16 mouse cellular contexts compared by ENCODE assay signal in genomic region chr4:103349219-103349618, GRCm38 (mm10). TPM values are rescaled to one million over a fixed set of nuclear protein-coding genes. Genes with fewer than 3 reads are reported as not detected.
A peak's percentile ranks its signal among the peaks of the same experiment; 100 is the strongest.
DNase-seq lines count a peak whose midpoint lies in the region; ATAC-seq and TF ChIP-seq lines count a peak whose summit lies in the region.
"Had no signal": no experiment of that assay in that cellular context is flagged by ENCODE, and none has a peak within 500 bp of the region (broad histone marks: within the 10 kb centered on the region; RNA-seq: fewer than 3 reads in every experiment).

No protein-coding gene starts in this region.

- peak; percentile 35 for DNase-seq in adrenal gland, postnatal 10 days
- no peak for DNase-seq in adrenal gland, adult 18-20 months (ENCODE audit: low spot score in 2 of 2)
- no peak for DNase-seq in kidney, adult 2 months
- DNase-seq in kidney, adult 8-10 months, result no peak
- DNase-seq in thymus, postnatal 0 days (ENCODE audit: low spot score), result peak; percentile 18
- DNase-seq in thymus, adult 2 months, result no peak
- no peak for DNase-seq in cerebellum, postnatal 4 days (ENCODE audit: low spot score in 2 of 2)
- no peak for DNase-seq in forebrain, embryonic 11.5 days (ENCODE audit: low spot score)
- DNase-seq: heart, postnatal 14 days; right cerebral cortex, adult 18-20 months had no signal

- no peaks in the 10 kb centered on the region; the same call in 1 of the 2 replicates for H3K36me3 ChIP-seq in kidney, adult 2 months (ENCODE audit: control insufficient read depth, insufficient read depth, low read length)
- no peaks in the 10 kb centered on the region for H3K36me3 ChIP-seq in thymus, adult 2 months (ENCODE audit: control insufficient read depth, insufficient read depth, low read length)
- H3K36me3 ChIP-seq in forebrain, embryonic 11.5 days (ENCODE audit: control insufficient read depth, insufficient read depth, low read length), result no peaks in the 10 kb centered on the region
- H3K36me3 ChIP-seq: forebrain, embryonic 15.5 days; kidney, embryonic 15.5 days; limb, embryonic 15.5 days had no signal

- no peak overlapping the region for H3K9ac ChIP-seq in forebrain, embryonic 11.5 days (ENCODE audit: low read length)
- H3K9ac ChIP-seq: forebrain, embryonic 15.5 days; kidney, embryonic 15.5 days; limb, embryonic 15.5 days had no signal

- no peak overlapping the region for H3K4me3 ChIP-seq in kidney, adult 2 months (ENCODE audit: insufficient read depth, low read depth, low read length)
- H3K4me3 ChIP-seq in thymus, adult 2 months (ENCODE audit: control insufficient read depth, insufficient read depth, low read length), result no peak overlapping the region
- H3K4me3 ChIP-seq in forebrain, embryonic 11.5 days (ENCODE audit: low read depth, low read length), result no peak overlapping the region
- H3K4me3 ChIP-seq: forebrain, embryonic 15.5 days; kidney, embryonic 15.5 days; limb, embryonic 15.5 days had no signal

- H3K9me3 ChIP-seq in forebrain, embryonic 11.5 days (ENCODE audit: control insufficient read depth, low read length), result no peaks in the 10 kb centered on the region
- H3K9me3 ChIP-seq: forebrain, embryonic 15.5 days; kidney, embryonic 15.5 days; limb, embryonic 15.5 days had no signal

- peaks cover 4% of the 10 kb centered on the region for H3K4me1 ChIP-seq in kidney, adult 2 months (ENCODE audit: control insufficient read depth, insufficient read depth, low read length)
- H3K4me1 ChIP-seq in thymus, adult 2 months (replicated peaks; ENCODE audit: control insufficient read depth, insufficient read depth, low read length), result 0 out of 2 replicates have a peak, but pooled peaks cover 2% of the 10 kb centered on the region
- H3K4me1 ChIP-seq in forebrain, embryonic 11.5 days (replicated peaks; ENCODE audit: control insufficient read depth, insufficient read depth, low read length), result no peaks in the 10 kb centered on the region
- H3K4me1 ChIP-seq: limb, embryonic 15.5 days had no signal

- TF ChIP-seq POLR2A in kidney, adult 2 months (IDR thresholded peaks at IDR 0.05; ENCODE audit: low read depth, low read length), result no peak
- no peak for TF ChIP-seq POLR2A in thymus, adult 2 months (IDR thresholded peaks at IDR 0.05; ENCODE audit: control insufficient read depth, extremely low read depth, insufficient read depth, low read length, poor library complexity)

- H3K27ac ChIP-seq in kidney, adult 2 months (ENCODE audit: insufficient read depth, low read depth, low read length), result no peak overlapping the region
- no peak overlapping the region for H3K27ac ChIP-seq in thymus, adult 2 months (ENCODE audit: control insufficient read depth, insufficient read depth, low read length)
- no peak overlapping the region for H3K27ac ChIP-seq in forebrain, embryonic 11.5 days (ENCODE audit: low read depth, low read length)
- H3K27ac ChIP-seq: forebrain, embryonic 15.5 days; kidney, embryonic 15.5 days; limb, embryonic 15.5 days had no signal

- WGBS in kidney, adult 2 months, result 95% methylated on average over 4 of the region's 4 CpGs
- 95% methylated on average over 4 of the region's 4 CpGs for WGBS in thymus, adult 2 months
- 87% methylated on average over 4 of the region's 4 CpGs for WGBS in forebrain, embryonic 11.5 days

- ATAC-seq in forebrain, embryonic 11.5 days (replicated peaks; ENCODE audit: low FRiP score), result no peak
- ATAC-seq: forebrain, embryonic 15.5 days had no signal

- no peaks in the 10 kb centered on the region for H3K27me3 ChIP-seq in kidney, adult 2 months (replicated peaks; ENCODE audit: control insufficient read depth, insufficient read depth, low read length)
- H3K27me3 ChIP-seq in thymus, adult 2 months (ENCODE audit: control insufficient read depth, insufficient read depth, low read length), result no peaks in the 10 kb centered on the region
- H3K27me3 ChIP-seq in forebrain, embryonic 11.5 days (ENCODE audit: control insufficient read depth, insufficient read depth, low read length), result no peaks in the 10 kb centered on the region
- H3K27me3 ChIP-seq: forebrain, embryonic 15.5 days; kidney, embryonic 15.5 days; limb, embryonic 15.5 days had no signal

- TF ChIP-seq CTCF in kidney, adult 2 months (conservative IDR thresholded peaks at IDR 0.05; ENCODE audit: insufficient read depth, insufficient read length, low read depth, low read length), result peak; percentile 47
- TF ChIP-seq CTCF in thymus, adult 2 months (IDR thresholded peaks at IDR 0.05; ENCODE audit: borderline replicate concordance, control insufficient read depth, extremely low read depth, insufficient read depth, low read length, poor library complexity), result no peak

- no peak overlapping the region for H3K4me2 ChIP-seq in forebrain, embryonic 11.5 days (ENCODE audit: low read depth, low read length, severe bottlenecking)
- H3K4me2 ChIP-seq: forebrain, embryonic 15.5 days; kidney, embryonic 15.5 days; limb, embryonic 15.5 days had no signal

RNA-seq across cellular contexts. Expression of gene Oma1, which starts 35.6 kb away (rescaled TPM):
- 10 to 100 TPM; 13.9 to 15.4 TPM for total RNA-seq in adrenal gland, postnatal 10 days (2021)
- total RNA-seq in adrenal gland, adult 18-20 months (2021), result 10 to 100 TPM; 14.1 to 15.7 TPM
- polyA plus RNA-seq in kidney, adult 2 months (2012; rRNA removed), result 17.5 and 19.3 TPM in 2 replicates
- polyA plus RNA-seq in thymus, postnatal 0 days (2015; fragmentation: Nextera tagmentation; extraction: Ambion mirVana), result 52.9 and 54.5 TPM in 2 replicates
- polyA plus RNA-seq in thymus, adult 2 months (2012; rRNA removed), result 32.2 and 37.0 TPM in 2 replicates
- polyA plus RNA-seq in forebrain, embryonic 11.5 days (2014; fragmentation: Nextera tagmentation; extraction: Ambion mirVana), result 12.8 and 15.0 TPM in 2 replicates

RNA-seq across cellular contexts. Expression of gene 4921539E11Rik, which starts 58.6 kb away (rescaled TPM):
- not detected for total RNA-seq in adrenal gland, postnatal 10 days (2021)
- not detected for total RNA-seq in adrenal gland, adult 18-20 months (2021)
- not detected in 2 replicates for polyA plus RNA-seq in kidney, adult 2 months (2012; rRNA removed)
- not detected in 2 replicates for polyA plus RNA-seq in thymus, postnatal 0 days (2015; fragmentation: Nextera tagmentation; extraction: Ambion mirVana)
- polyA plus RNA-seq in thymus, adult 2 months (2012; rRNA removed), result not detected in 2 replicates
- not detected in 2 replicates for polyA plus RNA-seq in forebrain, embryonic 11.5 days (2014; fragmentation: Nextera tagmentation; extraction: Ambion mirVana)
- total RNA-seq: gastrocnemius, postnatal 4 days; heart, postnatal 14 days; layer of hippocampus, postnatal 25 days; megakaryocyte-erythroid progenitor cell, adult 5-6 weeks had no signal
- polyA plus RNA-seq: forebrain, embryonic 15.5 days; kidney, embryonic 15.5 days; limb, embryonic 15.5 days had no signal

Comparison
In these comparisons a context has a peak if more than half of its experiments do, and no peak if none do; other contexts are left out.
1. DNase-seq: peak in adrenal gland, postnatal 10 days (single experiment) and thymus, postnatal 0 days (single experiment); none in adrenal gland, adult 18-20 months (0 of 2), kidney, adult 2 months (single experiment), kidney, adult 8-10 months (0 of 2), thymus, adult 2 months (single experiment), cerebellum, postnatal 4 days (0 of 2) and forebrain, embryonic 11.5 days (single experiment).